Mouse (Mus musculus): ENCODE results near the gene Kcnh2. TPM values are rescaled to one million over a fixed set of nuclear protein-coding genes. Genes with fewer than 3 reads are reported as not detected.
A peak's percentile ranks its signal among the peaks of the same experiment; 100 is the strongest.

Kcnh2 gene
- polyA plus RNA-seq, 1 experiment = 23.6 TPM

DNA sequence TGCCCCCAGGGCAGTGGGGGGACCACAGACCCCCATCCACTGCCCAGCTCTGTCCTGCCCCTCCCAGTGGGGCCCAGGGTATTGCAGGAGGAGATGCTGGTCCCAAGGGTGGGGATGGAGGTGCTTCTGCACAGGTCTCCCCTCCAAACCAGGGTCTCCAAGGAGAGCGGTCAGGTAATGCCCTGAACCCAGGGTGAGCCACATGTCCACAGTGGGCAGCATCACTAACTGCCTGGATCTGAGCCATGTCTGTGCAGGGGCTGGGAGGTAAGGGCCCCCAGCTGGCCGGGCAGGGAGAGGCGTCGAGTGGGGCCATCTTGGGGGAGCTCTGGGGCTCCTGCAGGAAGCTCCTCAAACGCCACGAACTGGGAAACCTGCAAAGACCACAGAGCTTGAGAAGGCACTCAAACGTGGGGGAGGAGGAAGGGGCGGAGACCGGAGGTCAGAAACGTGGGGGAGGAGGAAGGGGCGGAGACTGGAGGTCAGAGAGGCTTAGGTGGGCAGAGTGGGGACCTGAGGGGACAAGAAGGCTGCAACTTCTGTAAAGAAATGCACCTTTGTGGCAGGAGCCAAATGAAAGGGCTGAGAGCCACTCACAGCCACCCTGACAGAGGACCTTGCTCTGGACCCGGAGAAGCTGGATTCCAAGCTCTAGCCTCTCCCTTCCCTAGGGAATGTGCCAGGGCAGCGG lies 31.5 kb downstream of the Kcnh2 start:
- Histone ChIP-seq H3K4me1 (ENCODE audit: control insufficient read depth, insufficient read depth, low read length) (peaks cover 7% of the 10 kb centered on the region), H3K4me3 (ENCODE audit: control insufficient read depth, low read depth, low read length) (no peak overlapping the region), H3K27me3 (ENCODE audit: control insufficient read depth, insufficient read depth, low read length) (no peaks in the 10 kb centered on the region), H3K27ac (ENCODE audit: control insufficient read depth, insufficient read depth, low read depth, low read length) (0 out of 2 replicates have a peak overlapping the region, but pooled peaks have one; percentile 26), H3K36me3 (ENCODE audit: control insufficient read depth, insufficient read depth, low read length) (no peaks in the 10 kb centered on the region)
- TF ChIP-seq CTCF (IDR thresholded peaks at IDR 0.05; ENCODE audit: control insufficient read depth, insufficient read depth, insufficient replicate concordance, low read depth, low read length) (no peak), POLR2A (IDR thresholded peaks at IDR 0.05; ENCODE audit: control insufficient read depth, low read depth, low read length) (no peak)

DNA sequence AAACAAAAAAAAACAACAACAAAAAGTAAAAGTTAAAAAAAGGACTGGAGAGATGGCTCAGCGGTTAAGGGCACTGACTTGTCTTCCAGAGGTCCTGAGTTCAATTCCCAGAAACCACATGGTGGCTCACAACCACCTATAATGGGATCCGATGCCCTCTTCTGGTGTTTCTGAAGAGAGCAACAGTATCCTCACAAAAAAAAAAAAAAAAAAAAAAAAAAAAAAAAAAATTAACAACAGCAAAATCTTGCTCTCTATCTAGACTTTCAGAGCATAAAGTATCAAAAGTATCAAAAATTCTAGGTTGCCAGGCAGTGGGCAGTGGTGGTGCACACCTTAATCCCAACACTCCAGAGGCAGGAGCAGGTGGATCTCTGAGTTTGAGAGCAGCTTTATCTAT lies 42.2 kb downstream of the Kcnh2 start:
- no peaks in the 10 kb centered on the region for H3K4me1 ChIP-seq (ENCODE audit: control insufficient read depth, insufficient read depth, low read length)
- no peak for TF ChIP-seq CTCF (IDR thresholded peaks at IDR 0.05; ENCODE audit: control insufficient read depth, insufficient read depth, insufficient replicate concordance, low read depth, low read length)
- no peak for TF ChIP-seq POLR2A (IDR thresholded peaks at IDR 0.05; ENCODE audit: control insufficient read depth, low read depth, low read length)
- no peak overlapping the region; the same call in 1 of the 2 replicates for H3K4me3 ChIP-seq (ENCODE audit: control insufficient read depth, low read depth, low read length)
- H3K36me3 ChIP-seq (ENCODE audit: control insufficient read depth, insufficient read depth, low read length) = no peaks in the 10 kb centered on the region
- no peaks in the 10 kb centered on the region for H3K27me3 ChIP-seq (ENCODE audit: control insufficient read depth, insufficient read depth, low read length)
- H3K27ac ChIP-seq (ENCODE audit: control insufficient read depth, insufficient read depth, low read depth, low read length) = no peak overlapping the region

DNA sequence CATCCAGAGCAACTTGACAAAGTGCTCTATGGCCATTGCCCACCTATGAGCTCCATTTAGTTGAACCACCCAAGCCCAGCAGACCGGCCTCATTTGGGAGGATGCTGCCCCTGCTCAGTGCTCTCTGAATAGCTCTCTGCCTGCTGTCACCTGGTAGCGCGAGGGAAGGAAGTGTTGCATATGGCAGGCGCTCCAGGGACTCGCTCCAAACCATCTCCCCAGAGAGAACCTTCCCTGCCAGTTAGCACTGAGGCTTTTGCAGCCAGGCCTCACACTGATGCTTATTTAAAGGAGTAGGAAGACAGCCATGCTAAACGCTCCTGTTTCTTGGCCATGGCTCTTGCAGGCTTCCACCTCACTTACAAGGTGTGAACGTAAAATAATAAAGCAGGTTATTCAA lies 42.8 kb downstream of the Kcnh2 start:
- H3K27me3 ChIP-seq (ENCODE audit: control insufficient read depth, insufficient read depth, low read length) = no peaks in the 10 kb centered on the region
- H3K36me3 ChIP-seq (ENCODE audit: control insufficient read depth, insufficient read depth, low read length) = no peaks in the 10 kb centered on the region
- no peaks in the 10 kb centered on the region for H3K4me1 ChIP-seq (ENCODE audit: control insufficient read depth, insufficient read depth, low read length)
- no peak overlapping the region for H3K27ac ChIP-seq (ENCODE audit: control insufficient read depth, insufficient read depth, low read depth, low read length)
- TF ChIP-seq POLR2A (IDR thresholded peaks at IDR 0.05; ENCODE audit: control insufficient read depth, low read depth, low read length) = no peak
- no peak for TF ChIP-seq CTCF (IDR thresholded peaks at IDR 0.05; ENCODE audit: control insufficient read depth, insufficient read depth, insufficient replicate concordance, low read depth, low read length)
- H3K4me3 ChIP-seq (ENCODE audit: control insufficient read depth, low read depth, low read length) = peak overlapping the region; percentile 34

DNA sequence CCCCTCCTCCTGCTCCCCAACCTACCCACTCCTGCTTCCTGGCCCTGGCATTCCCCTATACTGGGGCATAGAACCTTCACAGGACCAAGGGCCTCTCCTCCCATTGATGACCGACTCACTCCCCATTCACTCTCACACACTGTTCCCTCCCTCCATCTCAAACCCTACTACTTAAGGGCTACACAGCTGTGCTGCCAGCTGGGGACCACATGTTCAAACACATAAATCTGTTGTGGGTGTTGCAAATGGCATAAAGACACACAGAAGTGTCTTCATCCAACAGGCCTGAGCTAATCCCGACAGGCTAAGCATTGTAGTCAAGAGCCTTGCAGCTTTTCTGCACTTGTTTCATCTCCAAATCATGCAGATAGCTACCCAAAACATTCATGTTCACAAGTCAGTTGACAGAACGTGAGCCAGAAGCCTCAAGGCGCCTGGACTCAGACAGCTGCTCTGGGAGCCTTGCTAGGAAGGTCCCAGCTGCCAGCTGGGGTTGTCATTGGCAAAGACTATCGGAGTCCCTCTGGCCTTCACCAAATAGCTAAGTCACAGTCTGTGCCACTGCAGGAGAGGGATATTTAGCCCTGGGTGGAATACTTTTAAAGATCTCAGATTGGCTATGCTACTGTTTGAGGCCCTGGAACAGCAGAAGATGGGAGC lies 44.2 kb downstream of the Kcnh2 start:
- Histone ChIP-seq H3K27me3 (ENCODE audit: control insufficient read depth, insufficient read depth, low read length) (no peaks in the 10 kb centered on the region), H3K4me1 (ENCODE audit: control insufficient read depth, insufficient read depth, low read length) (no peaks in the 10 kb centered on the region), H3K27ac (ENCODE audit: control insufficient read depth, insufficient read depth, low read depth, low read length) (no peak overlapping the region), H3K4me3 (ENCODE audit: control insufficient read depth, low read depth, low read length) (no peak overlapping the region), H3K36me3 (ENCODE audit: control insufficient read depth, insufficient read depth, low read length) (no peaks in the 10 kb centered on the region)
- TF ChIP-seq POLR2A (IDR thresholded peaks at IDR 0.05; ENCODE audit: control insufficient read depth, low read depth, low read length) = no peak

DNA sequence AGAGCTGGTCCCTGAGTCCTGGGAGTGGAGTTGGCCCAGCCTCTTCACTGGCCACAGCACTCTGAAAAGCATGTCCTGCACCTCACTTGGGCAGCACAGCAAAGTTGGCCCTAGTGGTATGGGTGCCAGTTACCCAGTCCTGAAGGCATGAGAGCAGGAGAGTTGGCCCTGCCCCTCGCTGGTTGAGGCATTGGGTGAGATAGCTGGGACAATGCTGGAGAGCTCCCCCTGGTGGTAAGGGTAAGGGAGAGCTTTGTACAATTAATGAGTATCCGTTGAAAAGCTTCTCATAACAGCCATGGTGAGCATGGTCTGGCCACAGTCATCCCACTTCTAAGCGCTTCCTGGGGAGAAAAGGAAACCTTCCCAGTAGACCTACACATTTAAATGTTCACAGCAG lies 48.2 kb downstream of the Kcnh2 start:
- TF ChIP-seq CTCF (IDR thresholded peaks at IDR 0.05; ENCODE audit: control insufficient read depth, insufficient read depth, insufficient replicate concordance, low read depth, low read length) (peak; percentile 65; the same call in 1 of the 2 replicates), POLR2A (IDR thresholded peaks at IDR 0.05; ENCODE audit: control insufficient read depth, low read depth, low read length) (no peak)
- H3K27ac ChIP-seq (ENCODE audit: control insufficient read depth, insufficient read depth, low read depth, low read length) = no peak overlapping the region
- no peaks in the 10 kb centered on the region for H3K36me3 ChIP-seq (ENCODE audit: control insufficient read depth, insufficient read depth, low read length)
- no peaks in the 10 kb centered on the region for H3K27me3 ChIP-seq (ENCODE audit: control insufficient read depth, insufficient read depth, low read length)
- H3K4me3 ChIP-seq (ENCODE audit: control insufficient read depth, low read depth, low read length) = no peak overlapping the region
- H3K4me1 ChIP-seq (ENCODE audit: control insufficient read depth, insufficient read depth, low read length) = no peaks in the 10 kb centered on the region

DNA sequence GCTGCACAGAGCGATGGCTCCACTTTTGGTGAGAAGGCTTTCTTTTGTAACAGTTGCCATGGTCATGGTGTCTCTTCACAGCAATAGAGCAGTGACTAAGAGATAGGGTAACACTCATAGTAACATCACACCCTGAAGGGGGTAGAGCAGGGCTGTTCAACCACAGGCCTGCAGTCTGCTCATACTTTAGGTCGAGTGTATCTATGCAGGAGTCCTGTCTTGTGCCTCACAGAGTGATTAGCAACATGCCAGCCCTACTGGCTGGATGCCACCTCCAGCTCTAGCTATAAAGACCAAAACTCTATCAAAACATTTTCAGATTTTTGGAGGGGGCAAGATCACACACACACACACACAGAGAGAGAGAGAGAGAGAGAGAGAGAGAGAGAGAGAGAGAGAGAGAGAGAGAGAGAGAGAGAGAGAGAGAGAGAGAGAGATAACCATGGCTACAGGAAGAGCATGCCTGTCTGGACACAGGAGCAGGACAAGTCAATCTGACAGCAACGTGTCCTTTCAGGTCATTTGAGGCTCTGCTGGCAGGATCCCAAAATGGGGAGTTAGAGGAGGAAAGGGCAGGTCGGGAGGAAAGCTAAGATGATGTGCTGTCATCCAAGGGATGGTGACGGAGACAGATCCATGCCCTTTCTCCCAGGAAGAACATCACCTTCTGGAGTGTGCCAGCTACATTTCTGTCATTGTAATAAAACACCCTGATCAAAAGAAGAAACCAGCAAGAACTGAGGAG lies 51.4 kb downstream of the Kcnh2 start:
- no peaks in the 10 kb centered on the region for H3K27me3 ChIP-seq (ENCODE audit: control insufficient read depth, insufficient read depth, low read length)
- TF ChIP-seq CTCF (IDR thresholded peaks at IDR 0.05; ENCODE audit: control insufficient read depth, insufficient read depth, insufficient replicate concordance, low read depth, low read length) = no peak
- no peak for TF ChIP-seq POLR2A (IDR thresholded peaks at IDR 0.05; ENCODE audit: control insufficient read depth, low read depth, low read length)

DNA sequence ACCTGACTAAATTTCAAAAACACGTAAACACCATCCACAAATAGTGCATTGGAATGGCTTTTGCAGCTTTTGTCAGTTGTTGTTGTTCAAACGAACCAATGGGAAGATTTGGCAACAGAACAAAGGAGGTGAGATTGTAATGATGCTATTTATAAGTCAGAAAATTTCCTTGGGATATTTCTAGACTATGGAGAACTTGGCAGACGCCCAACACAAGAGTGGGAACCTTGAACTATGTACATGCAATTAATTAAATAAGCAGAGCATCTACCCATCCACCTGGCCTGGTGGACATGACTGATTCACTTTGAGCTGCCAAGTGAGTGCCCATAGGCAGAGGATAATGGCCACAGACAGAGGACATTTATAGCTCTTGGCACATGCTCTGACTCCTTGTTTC lies 59.5 kb downstream of the Kcnh2 start:
- H3K4me1 ChIP-seq (ENCODE audit: control insufficient read depth, insufficient read depth, low read length) = no peaks in the 10 kb centered on the region
- no peak overlapping the region for H3K27ac ChIP-seq (ENCODE audit: control insufficient read depth, insufficient read depth, low read depth, low read length)
- H3K36me3 ChIP-seq (ENCODE audit: control insufficient read depth, insufficient read depth, low read length) = no peaks in the 10 kb centered on the region
- H3K27me3 ChIP-seq (ENCODE audit: control insufficient read depth, insufficient read depth, low read length) = no peaks in the 10 kb centered on the region
- no peak for TF ChIP-seq CTCF (IDR thresholded peaks at IDR 0.05; ENCODE audit: control insufficient read depth, insufficient read depth, insufficient replicate concordance, low read depth, low read length)
- no peak for TF ChIP-seq POLR2A (IDR thresholded peaks at IDR 0.05; ENCODE audit: control insufficient read depth, low read depth, low read length)
- H3K4me3 ChIP-seq (ENCODE audit: control insufficient read depth, low read depth, low read length) = no peak overlapping the region

More for the DNA sequence above, 51.4 kb downstream of the Kcnh2 start:
- Histone ChIP-seq H3K4me3 (ENCODE audit: control insufficient read depth, low read depth, low read length) (no peak overlapping the region), H3K4me1 (ENCODE audit: control insufficient read depth, insufficient read depth, low read length) (no peaks in the 10 kb centered on the region), H3K27ac (ENCODE audit: control insufficient read depth, insufficient read depth, low read depth, low read length) (no peak overlapping the region), H3K36me3 (ENCODE audit: control insufficient read depth, insufficient read depth, low read length) (no peaks in the 10 kb centered on the region)

Measured in testis, adult 2 months (tissue).